Mouse (Mus musculus) MEL (cell line): Measurements from ENCODE around the gene H2al1d.
"Not testable (repeated sequence)": the region's sequence is repeated elsewhere in the genome, so short reads cannot be mapped to it uniquely, and the experiment has no call there.

Source experiments
- CTCF ChIP-seq, 3 experiments: IDR thresholded peaks in 2 of 3; conservative IDR thresholded peaks in 1 of 3; 2 replicates each; pipeline ENCODE4 v1.5.1; 2011 to 2012; ENCODE audit warnings: low read length in 3 of 3, low read depth in 2 of 3, mild to moderate bottlenecking in 2 of 3, improper control_type of control experiment in 1 of 3, inconsistent platforms in 1 of 3, mixed read lengths in 1 of 3, moderate library complexity in 1 of 3; ENCODE audit not compliant: control insufficient read depth in 1 of 3, insufficient read depth in 1 of 3, poor library complexity in 1 of 3, severe bottlenecking in 1 of 3
- EP300 ChIP-seq, 2 experiments: IDR thresholded peaks; 2 replicates each; pipeline ENCODE4 v1.6.1; 2011; ENCODE audit warnings: improper control_type of control experiment in 2 of 2, low read length in 2 of 2, low read depth in 1 of 2, mild to moderate bottlenecking in 1 of 2
- HCFC1 ChIP-seq: IDR thresholded peaks from 2 replicates; pipeline ENCODE4 v1.6.1; 2012; ENCODE audit warnings: low read depth, mild to moderate bottlenecking, inconsistent platforms, low read length, improper control_type of control experiment, moderate library complexity
- KAT2A ChIP-seq: conservative IDR thresholded peaks from 2 replicates; pipeline ENCODE4 v1.6.1; 2012; ENCODE audit warnings: low read depth, low read length, improper control_type of control experiment, inconsistent platforms
- MAX ChIP-seq: IDR thresholded peaks from 2 replicates; pipeline ENCODE4 v1.6.1; 2011; ENCODE audit warnings: low read length, improper control_type of control experiment
- POLR2A ChIP-seq, 2 experiments: IDR thresholded peaks; 2 replicates each; pipeline ENCODE4 v1.6.1; 2011 to 2012; ENCODE audit warnings: low read length in 2 of 2, mild to moderate bottlenecking in 2 of 2, control low read depth in 1 of 2, improper control_type of control experiment in 1 of 2, low read depth in 1 of 2, moderate library complexity in 1 of 2; ENCODE audit not compliant: control insufficient read depth in 1 of 2, insufficient read depth in 1 of 2, poor library complexity in 1 of 2
- ZC3H11A ChIP-seq: IDR thresholded peaks from 2 replicates; pipeline ENCODE4 v1.6.1; 2012; ENCODE audit warnings: low read depth, mild to moderate bottlenecking, inconsistent platforms, low read length, improper control_type of control experiment
- ZNF384 ChIP-seq: IDR thresholded peaks from 2 replicates; pipeline ENCODE4 v1.6.1; 2012; ENCODE audit warnings: low read depth, mild to moderate bottlenecking, inconsistent platforms, low read length, improper control_type of control experiment

- TF ChIP-seq KAT2A; EP300 (IDR thresholded peaks at IDR 0.05; ENCODE audit: low read depth in 1 of 2, low read length in 2 of 2); ZNF384; ZC3H11A; MAX; POLR2A (IDR thresholded peaks at IDR 0.05; ENCODE audit: control insufficient read depth in 1 of 2, insufficient read depth in 1 of 2, low read depth in 1 of 2, low read length in 2 of 2, poor library complexity in 1 of 2); CTCF (IDR thresholded peaks at IDR 0.05 in 2 of 3, conservative IDR thresholded peaks at IDR 0.05 in 1 of 3; ENCODE audit: control insufficient read depth in 1 of 3, insufficient read depth in 1 of 3, low read depth in 2 of 3, low read length in 3 of 3, poor library complexity in 1 of 3, severe bottlenecking in 1 of 3); HCFC1: not testable (repeated sequence)
Observed at GRCm38 (mm10) chrX:11321192-11321591, 12.6 kb downstream of the H2al1d start, which contains the start of gene H2al1h.
